In the genomic region with DNA sequence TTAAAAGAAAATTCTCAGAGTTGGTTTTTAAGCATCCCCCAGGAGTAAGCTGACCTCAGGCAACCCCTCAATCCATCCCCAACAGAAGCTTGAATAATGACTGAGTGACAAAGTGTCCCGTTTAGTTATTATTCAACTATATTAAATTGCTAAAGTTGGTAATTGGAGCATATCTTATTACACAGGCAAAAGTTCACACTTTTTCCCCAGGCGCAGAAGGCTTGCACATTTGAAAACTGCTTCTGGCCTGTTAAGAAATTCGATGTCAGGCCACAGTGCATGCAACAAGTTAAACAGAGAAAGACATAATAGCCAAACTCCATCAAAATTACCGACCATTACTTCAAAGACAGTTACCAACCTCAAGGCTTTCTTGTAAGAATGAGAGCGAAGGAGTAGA, we compare ENCODE assay signal across 23 mouse cellular contexts.
"Had no signal": no experiment of that assay in that cellular context is flagged by ENCODE, and none has a peak within 500 bp of the region (broad histone marks: within the 10 kb centered on the region; RNA-seq: fewer than 3 reads in every experiment).

No protein-coding gene starts in this region.

- H3K9me3 ChIP-seq: heart, embryonic 13.5 days; heart, embryonic 15.5 days; hindbrain, embryonic 13.5 days; hindbrain, embryonic 15.5 days; kidney, embryonic 15.5 days; limb, embryonic 13.5 days; limb, embryonic 15.5 days; liver, embryonic 12.5 days had no signal

- H3K4me3 ChIP-seq: heart, adult 2 months; heart, embryonic 13.5 days; heart, embryonic 15.5 days; hindbrain, embryonic 13.5 days; hindbrain, embryonic 15.5 days; kidney, embryonic 15.5 days; limb, embryonic 13.5 days; limb, embryonic 15.5 days; liver, embryonic 12.5 days had no signal

- H3K4me2 ChIP-seq: heart, embryonic 11.5 days; heart, embryonic 13.5 days; heart, embryonic 15.5 days; hindbrain, embryonic 13.5 days; hindbrain, embryonic 15.5 days; kidney, embryonic 15.5 days; limb, embryonic 13.5 days; limb, embryonic 15.5 days; liver, embryonic 12.5 days had no signal

- H3K9ac ChIP-seq: heart, embryonic 13.5 days; heart, embryonic 15.5 days; hindbrain, embryonic 13.5 days; hindbrain, embryonic 15.5 days; kidney, embryonic 15.5 days; limb, embryonic 13.5 days; limb, embryonic 15.5 days; liver, embryonic 12.5 days; liver, embryonic 14.5 days had no signal

- ATAC-seq: hindbrain, postnatal 0 days; intestine, embryonic 16.5 days; liver, embryonic 12.5 days had no signal

- H3K4me1 ChIP-seq: heart, embryonic 13.5 days; heart, embryonic 15.5 days; hindbrain, embryonic 13.5 days; hindbrain, embryonic 15.5 days; limb, embryonic 13.5 days; limb, embryonic 15.5 days; liver, embryonic 12.5 days had no signal

- H3K36me3 ChIP-seq: heart, embryonic 13.5 days; heart, embryonic 15.5 days; hindbrain, embryonic 13.5 days; hindbrain, embryonic 15.5 days; kidney, embryonic 15.5 days; limb, embryonic 13.5 days; limb, embryonic 15.5 days; liver, embryonic 12.5 days had no signal

- DNase-seq: gastrocnemius, postnatal 14 days; gastrocnemius, postnatal 36 days; heart, adult 11 months; heart, adult 2 months; heart, postnatal 14 days; heart, postnatal 36 days; kidney, postnatal 25 days; layer of hippocampus, adult 9-11 months; layer of hippocampus, postnatal 36 days; left cerebral cortex, postnatal 4 days had no signal

- H3K27me3 ChIP-seq: heart, embryonic 13.5 days; heart, embryonic 15.5 days; hindbrain, embryonic 13.5 days; hindbrain, embryonic 15.5 days; kidney, embryonic 15.5 days; limb, embryonic 13.5 days; limb, embryonic 15.5 days had no signal

- H3K27ac ChIP-seq: heart, adult 2 months; heart, embryonic 13.5 days; heart, embryonic 15.5 days; hindbrain, embryonic 13.5 days; hindbrain, embryonic 15.5 days; hindbrain, postnatal 0 days; kidney, embryonic 15.5 days; kidney, postnatal 0 days; limb, embryonic 13.5 days; limb, embryonic 15.5 days; liver, embryonic 12.5 days; liver, embryonic 14.5 days had no signal
